Mouse (Mus musculus) intestine, postnatal 0 days (tissue): Measurements from ENCODE around the gene Matn4. TPM values are rescaled to one million over a fixed set of nuclear protein-coding genes. Genes with fewer than 3 reads are reported as not detected.

Experiments
- ATAC-seq: fragments of 200-750 bp; cut with Nextera tagmentation; 2 replicates; pipeline ENCODE4 v1.8.0; 2017; ENCODE audit warnings: mild to moderate bottlenecking, moderate TSS enrichment, moderate library complexity
- H3K27ac ChIP-seq: fragments of 300-500 bp; sonication (generic); 2 replicates; pipeline ENCODE4 v1.5.1; 2014; ENCODE audit warnings: mild to moderate bottlenecking, low read depth, low read length, moderate library complexity
- H3K27me3 ChIP-seq: fragments of 300-500 bp; sonication (generic); replicated peaks from 2 replicates; pipeline ENCODE4 v1.6.1; 2014; ENCODE audit warnings: low read length, mixed read lengths; ENCODE audit not compliant: control insufficient read depth, insufficient read depth
- H3K36me3 ChIP-seq: fragments of 300-500 bp; sonication (generic); 2 replicates; pipeline ENCODE4 v1.6.1; 2014; ENCODE audit warnings: mild to moderate bottlenecking, moderate library complexity; ENCODE audit not compliant: control insufficient read depth, insufficient read depth
- H3K4me1 ChIP-seq: fragments of 300-500 bp; sonication (generic); replicated peaks from 2 replicates; pipeline ENCODE4 v1.6.1; 2014; ENCODE audit warnings: antibody characterized with exemption, low read length, mixed read lengths; ENCODE audit not compliant: control insufficient read depth, insufficient read depth
- H3K4me2 ChIP-seq: fragments of 300-500 bp; sonication (generic); replicated peaks from 2 replicates; pipeline ENCODE4 v1.6.1; 2014; ENCODE audit warnings: low read depth, mild to moderate bottlenecking, moderate library complexity
- H3K4me3 ChIP-seq: fragments of 300-500 bp; sonication (generic); 2 replicates; pipeline ENCODE4 v1.5.1; 2014; ENCODE audit warnings: low read depth, low read length
- H3K9ac ChIP-seq: fragments of 300-500 bp; sonication (generic); 2 replicates; pipeline ENCODE4 v1.6.1; 2014; ENCODE audit warnings: mild to moderate bottlenecking, low read depth, low read length
- H3K9me3 ChIP-seq: fragments of 300-500 bp; sonication (generic); 2 replicates; pipeline ENCODE4 v1.6.1; 2016; ENCODE audit warnings: mixed run types; ENCODE audit not compliant: control insufficient read depth
- CTCF ChIP-seq: sonication (generic); IDR thresholded peaks from 2 replicates; pipeline ENCODE4 v1.5.1; 2016; ENCODE audit warnings: low read depth, mild to moderate bottlenecking, control low read depth, antibody characterized with exemption, moderate library complexity
- WGBS: fragments of 180-500 bp; shearing (Covaris S2); extraction: QIAGEN DNeasy Blood & Tissue Kit; methylation state at CpG from one replicate; pipeline ENCODE4 v1.1.7; 2014; 5-methylcytosine and 5-hydroxymethylcytosine counted together
- polyA plus RNA-seq: library from polyadenylated mRNA; unstranded; fragments of >200 nt; fragmentation: Nextera tagmentation; extraction: Ambion mirVana; gene quantifications from 2 replicates; pipeline ENCODE4 v1.2.1, GENCODE M21; 2015

Gene Matn4
- polyA plus RNA-seq, 1 experiment from 2014 or later: 2.4 TPM

- no peak overlapping the region for H3K4me2 ChIP-seq
- 23% methylated on average over 4 of the region's 4 CpGs for WGBS
- H3K9me3 ChIP-seq: no peaks in the 10 kb centered on the region
- no peak for ATAC-seq
- no peaks in the 10 kb centered on the region for H3K36me3 ChIP-seq
- H3K9ac ChIP-seq: no peak overlapping the region
- no peak overlapping the region for H3K27ac ChIP-seq
- H3K27me3 ChIP-seq: no peaks in the 10 kb centered on the region
- TF ChIP-seq CTCF: no peak
- H3K4me3 ChIP-seq: no peak overlapping the region
- no peaks in the 10 kb centered on the region for H3K4me1 ChIP-seq
Observed at GRCm38 (mm10) chr2:164373187-164373586, 31.8 kb downstream of the Matn4 start.

GRCm38 (mm10) chr2:164372408-164373053 is 32.4 kb downstream of the Matn4 start:
- no peak for TF ChIP-seq CTCF
- no peaks in the 10 kb centered on the region for H3K4me1 ChIP-seq
- WGBS: 24% methylated on average over 3 of the region's 3 CpGs
- H3K27ac ChIP-seq: no peak overlapping the region
- H3K4me3 ChIP-seq: no peak overlapping the region
- H3K36me3 ChIP-seq: no peaks in the 10 kb centered on the region
- H3K4me2 ChIP-seq: no peak overlapping the region
- H3K9me3 ChIP-seq: no peaks in the 10 kb centered on the region
- H3K9ac ChIP-seq: no peak overlapping the region
- no peak for ATAC-seq
- H3K27me3 ChIP-seq: no peaks in the 10 kb centered on the region

DNA sequence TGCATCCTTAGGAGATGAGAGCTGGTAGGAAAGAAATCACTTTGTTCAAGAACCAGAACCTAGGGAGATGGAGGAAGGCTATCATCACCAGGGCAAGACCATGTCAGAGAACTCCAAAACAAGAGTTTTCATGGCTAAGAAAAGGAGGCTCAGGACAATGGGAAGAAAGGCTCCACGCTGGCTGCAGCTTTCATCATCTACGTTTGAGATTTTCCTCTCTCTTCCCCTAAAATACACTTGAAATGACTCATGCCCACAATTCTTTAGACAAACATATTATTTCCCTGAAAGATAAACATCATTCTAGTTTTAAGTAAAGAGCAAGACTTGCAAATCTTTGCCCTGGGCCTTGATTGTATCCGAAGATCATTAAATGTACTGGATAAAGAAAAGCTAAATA is 33.6 kb downstream of the Matn4 start:
- Histone ChIP-seq H3K4me2 (no peak overlapping the region), H3K4me1 (no peaks in the 10 kb centered on the region), H3K27me3 (no peaks in the 10 kb centered on the region), H3K9me3 (no peaks in the 10 kb centered on the region), H3K9ac (no peak overlapping the region), H3K36me3 (no peaks in the 10 kb centered on the region), H3K27ac (no peak overlapping the region), H3K4me3 (no peak overlapping the region)
- TF ChIP-seq CTCF: no peak
- 66% methylated on average over 3 of the region's 3 CpGs for WGBS
- no peak for ATAC-seq

GRCm38 (mm10) chr2:164368620-164369105 is 36.3 kb downstream of the Matn4 start:
- 80% methylated on average over 6 of the region's 6 CpGs for WGBS
- H3K4me1 ChIP-seq: no peaks in the 10 kb centered on the region
- no peak for ATAC-seq
- no peaks in the 10 kb centered on the region for H3K36me3 ChIP-seq
- H3K27ac ChIP-seq: no peak overlapping the region
- TF ChIP-seq CTCF: no peak
- H3K9me3 ChIP-seq: no peaks in the 10 kb centered on the region
- no peak overlapping the region for H3K9ac ChIP-seq
- no peak overlapping the region for H3K4me3 ChIP-seq
- H3K27me3 ChIP-seq: no peaks in the 10 kb centered on the region
- no peak overlapping the region for H3K4me2 ChIP-seq

GRCm38 (mm10) chr2:164366947-164367346 is 38.0 kb downstream of the Matn4 start:
- H3K4me3 ChIP-seq: no peak overlapping the region
- H3K9ac ChIP-seq: no peak overlapping the region
- H3K9me3 ChIP-seq: no peaks in the 10 kb centered on the region
- H3K36me3 ChIP-seq: no peaks in the 10 kb centered on the region
- no peak overlapping the region for H3K27ac ChIP-seq
- 45% methylated on average over 3 of the region's 3 CpGs for WGBS
- no peak for TF ChIP-seq CTCF
- ATAC-seq: no peak
- no peak overlapping the region for H3K4me2 ChIP-seq
- H3K4me1 ChIP-seq: no peaks in the 10 kb centered on the region
- H3K27me3 ChIP-seq: no peaks in the 10 kb centered on the region

GRCm38 (mm10) chr2:164360974-164361657 is 43.8 kb downstream of the Matn4 start:
- WGBS: 31% methylated on average over 13 of the region's 13 CpGs
- no peak overlapping the region for H3K9ac ChIP-seq
- H3K4me1 ChIP-seq: no peaks in the 10 kb centered on the region
- H3K27ac ChIP-seq: no peak overlapping the region
- H3K9me3 ChIP-seq: no peaks in the 10 kb centered on the region
- ATAC-seq: no peak
- no peak overlapping the region for H3K4me3 ChIP-seq
- no peak overlapping the region for H3K4me2 ChIP-seq
- H3K36me3 ChIP-seq: no peaks in the 10 kb centered on the region
- TF ChIP-seq CTCF: no peak
- H3K27me3 ChIP-seq: no peaks in the 10 kb centered on the region
